Mouse (Mus musculus): ENCODE measurements around the gene Il15.

Gene Il15

GRCm38 (mm10) chr8:82356091-82356490 is 46.9 kb downstream of the Il15 start:
- DNase-seq, result peak; percentile 26

GRCm38 (mm10) chr8:82351268-82351943 is 51.6 kb downstream of the Il15 start:
- DNase-seq, result no peak

- no peak for DNase-seq
Measured at GRCm38 (mm10) chr8:82349299-82349698, 53.7 kb downstream of the Il15 start.

GRCm38 (mm10) chr8:82346485-82346884 is 56.5 kb downstream of the Il15 start:
- no peak for DNase-seq

GRCm38 (mm10) chr8:82331675-82332234 is 71.3 kb downstream of the Il15 start:
- DNase-seq, result no peak

- no peak for DNase-seq
Measured at GRCm38 (mm10) chr8:82327986-82328652, 74.9 kb downstream of the Il15 start.

GRCm38 (mm10) chr8:82326061-82326460 is 77.0 kb downstream of the Il15 start:
- no peak for DNase-seq

- no peak for DNase-seq
Measured at GRCm38 (mm10) chr8:82325586-82325985, 77.4 kb downstream of the Il15 start.

- no peak for DNase-seq
Measured at GRCm38 (mm10) chr8:82317446-82317845, 85.6 kb downstream of the Il15 start.

- peak; percentile 30 for DNase-seq
Measured at GRCm38 (mm10) chr8:82306424-82306823, 96.6 kb downstream of the Il15 start.

- no peak for DNase-seq
Measured at GRCm38 (mm10) chr8:82296256-82296655, 106.8 kb downstream of the Il15 start.

GRCm38 (mm10) chr8:82291659-82292058 is 111.4 kb downstream of the Il15 start:
- DNase-seq, result no peak

GRCm38 (mm10) chr8:82285866-82286265 is 117.2 kb downstream of the Il15 start:
- DNase-seq, result peak; percentile 65

- DNase-seq, result no peak
Measured at GRCm38 (mm10) chr8:82281995-82282394, 121.0 kb downstream of the Il15 start.
